Mouse (Mus musculus) kidney, postnatal 4 days (tissue): ENCODE results near the gene BC024978.
A peak's percentile ranks its signal among the peaks of the same experiment; 100 is the strongest.

Experiments
- DNase-seq, 2 experiments: peaks; one replicate each; pipeline ENCODE4 v3.0.0; 2021; ENCODE audit warnings: mixed read lengths in 2 of 2

Gene BC024978

GRCm38 (mm10) chr7:27195681-27196611, at the start of gene BC024978, which contains the start of gene Snrpa:
BC024978 (plus strand) TSS chr7:27195781.
Snrpa (minus strand) TSS chr7:27196271.
- DNase-seq = peak; percentile 95 to 98

- peak; percentile 63 to 74 for DNase-seq
Measured at GRCm38 (mm10) chr7:27153205-27153764, 42.3 kb upstream of the BC024978 start, which contains the start of gene Cyp2t4. Cyp2t4 (plus strand) TSS chr7:27153714.

GRCm38 (mm10) chr7:27156005-27156404, 39.6 kb upstream of the BC024978 start:
- DNase-seq = no peak

GRCm38 (mm10) chr7:27158171-27158570, 37.4 kb upstream of the BC024978 start:
- no peak for DNase-seq

DNA sequence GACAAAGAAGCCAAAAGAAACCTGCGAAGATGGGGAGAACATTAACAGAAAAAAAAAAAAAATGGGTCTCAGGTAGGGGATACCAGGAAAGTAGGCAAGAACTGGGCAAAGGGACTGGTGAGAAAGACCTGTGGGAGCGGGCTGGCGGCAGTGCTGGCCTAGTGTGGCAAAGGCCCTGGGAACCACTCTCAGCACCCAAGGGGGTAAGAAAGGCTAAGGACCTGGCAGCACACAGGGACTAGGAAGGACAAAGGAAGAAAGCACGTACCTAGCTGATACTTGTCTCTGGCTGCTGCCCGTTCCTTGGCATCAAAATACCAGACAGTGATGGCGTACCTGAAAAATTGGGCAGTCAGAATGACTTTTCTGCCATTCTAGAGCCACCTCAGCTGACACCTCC, 36.3 kb upstream of the BC024978 start:
- DNase-seq = no peak

- peak; percentile 92 to 95 for DNase-seq
Measured at GRCm38 (mm10) chr7:27159882-27160281, 35.7 kb upstream of the BC024978 start.

DNA sequence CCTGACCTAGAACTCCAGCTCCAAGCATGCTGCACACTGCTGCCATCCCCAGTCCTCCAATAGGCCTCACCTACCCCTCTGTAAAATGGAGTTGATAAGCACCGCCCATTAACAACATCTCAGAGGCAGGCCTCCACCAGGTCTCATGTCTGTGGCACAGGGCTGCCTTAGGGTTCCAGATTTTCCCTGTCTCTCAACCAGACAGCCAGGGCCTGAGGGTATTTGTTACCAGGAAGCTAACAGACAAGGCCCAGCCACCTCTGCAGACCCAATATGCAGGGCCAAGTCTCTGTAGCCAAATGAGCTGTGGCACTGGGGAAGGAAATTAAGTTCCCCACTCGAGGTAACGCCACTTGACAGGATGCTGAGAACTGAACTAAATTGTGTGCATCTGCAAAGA, 34.7 kb upstream of the BC024978 start:
- no peak for DNase-seq

GRCm38 (mm10) chr7:27161744-27162143, 33.8 kb upstream of the BC024978 start:
- peak in 1 of 2 experiments; percentile 51 for DNase-seq

- DNase-seq = no peak
Measured at GRCm38 (mm10) chr7:27162780-27163449, 32.7 kb upstream of the BC024978 start.

GRCm38 (mm10) chr7:27163450-27163805, 32.2 kb upstream of the BC024978 start:
- DNase-seq = no peak

- peak in 1 of 2 experiments; percentile 49 for DNase-seq
Measured at GRCm38 (mm10) chr7:27164112-27164947, 31.3 kb upstream of the BC024978 start.

DNA sequence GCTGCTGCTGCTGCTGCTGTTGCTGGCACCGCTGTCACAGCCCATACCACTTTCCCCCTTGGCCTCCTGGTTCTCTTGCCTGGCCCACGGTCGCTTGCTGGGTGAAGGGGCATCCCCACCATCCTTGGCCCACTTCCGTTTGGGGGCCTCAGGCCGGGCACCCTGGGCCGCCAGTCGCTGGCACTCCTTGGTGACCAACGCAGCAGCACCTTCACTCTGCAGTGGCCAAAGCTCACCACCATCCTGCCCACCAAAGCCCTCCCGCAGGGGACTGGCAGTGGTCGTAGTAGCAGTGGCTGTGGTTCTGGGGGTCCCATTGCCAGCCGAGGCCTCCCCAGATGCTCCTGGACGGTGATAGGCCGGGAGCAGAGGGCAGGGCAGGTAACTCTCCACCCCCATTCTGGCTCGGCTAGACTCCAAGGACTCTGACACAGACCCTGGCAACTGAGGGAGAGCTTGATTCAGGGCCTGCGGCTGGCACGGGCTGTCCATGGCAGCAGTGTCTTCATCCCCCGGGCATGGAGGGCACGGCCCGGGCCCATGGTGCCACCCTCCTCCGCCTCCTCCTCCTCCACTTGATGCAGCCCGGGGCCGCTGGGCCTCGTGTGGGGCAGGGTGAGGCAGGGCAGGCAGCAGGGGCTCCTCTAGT, 30.4 kb upstream of the BC024978 start:
- peak in 1 of 2 experiments; percentile 46 for DNase-seq

- DNase-seq = no peak
Measured at GRCm38 (mm10) chr7:27165696-27166095, 29.9 kb upstream of the BC024978 start.

- DNase-seq = peak; percentile 91 to 94
Measured at GRCm38 (mm10) chr7:27166229-27166613, 29.4 kb upstream of the BC024978 start.

DNA sequence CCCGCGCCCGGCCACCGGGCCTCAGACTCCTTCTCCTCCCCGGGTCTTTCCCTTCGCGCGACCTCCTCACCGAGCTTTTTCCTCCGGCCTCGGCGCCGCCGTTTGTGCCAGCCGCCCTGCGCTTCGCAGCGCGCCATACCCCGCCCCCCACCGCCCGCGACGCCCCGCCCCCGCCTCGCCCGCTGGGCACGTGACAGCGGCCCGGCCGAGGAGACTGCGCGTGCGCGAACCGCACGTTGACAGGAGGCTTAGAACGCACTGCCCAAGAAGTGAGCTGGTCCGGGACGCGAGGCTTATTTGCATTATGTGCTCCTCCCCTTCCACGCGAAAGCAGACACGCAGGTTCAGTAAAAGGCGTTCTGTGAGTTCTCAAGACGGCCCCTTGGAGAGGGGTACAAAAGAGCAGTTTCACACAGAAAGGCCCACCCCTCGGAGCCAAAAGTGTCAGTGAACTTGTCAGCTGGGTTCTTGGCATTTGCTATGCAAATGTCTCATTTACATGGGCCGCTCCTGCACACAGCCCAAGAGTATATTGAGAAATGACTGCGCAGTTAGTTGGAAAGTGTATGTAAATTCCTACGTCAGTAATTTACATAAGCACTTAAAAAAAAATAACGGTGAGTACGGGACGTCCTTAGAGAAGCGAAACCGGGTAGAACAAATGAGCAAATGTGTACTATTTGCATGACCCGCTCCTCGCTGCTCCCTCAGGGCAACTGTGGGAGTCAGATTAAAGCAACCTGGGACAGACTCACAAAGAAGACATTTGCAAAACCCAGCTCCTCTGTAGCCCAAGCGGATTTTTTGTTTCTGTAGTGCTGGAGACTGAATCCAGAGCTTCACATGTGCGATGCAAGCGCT, 28.7 kb upstream of the BC024978 start, which contains the start of gene Egln2:
Egln2 (minus strand) TSS at position 189 of the 861 bp plus-strand sequence.
- DNase-seq = peak; percentile 97 to 98

DNA sequence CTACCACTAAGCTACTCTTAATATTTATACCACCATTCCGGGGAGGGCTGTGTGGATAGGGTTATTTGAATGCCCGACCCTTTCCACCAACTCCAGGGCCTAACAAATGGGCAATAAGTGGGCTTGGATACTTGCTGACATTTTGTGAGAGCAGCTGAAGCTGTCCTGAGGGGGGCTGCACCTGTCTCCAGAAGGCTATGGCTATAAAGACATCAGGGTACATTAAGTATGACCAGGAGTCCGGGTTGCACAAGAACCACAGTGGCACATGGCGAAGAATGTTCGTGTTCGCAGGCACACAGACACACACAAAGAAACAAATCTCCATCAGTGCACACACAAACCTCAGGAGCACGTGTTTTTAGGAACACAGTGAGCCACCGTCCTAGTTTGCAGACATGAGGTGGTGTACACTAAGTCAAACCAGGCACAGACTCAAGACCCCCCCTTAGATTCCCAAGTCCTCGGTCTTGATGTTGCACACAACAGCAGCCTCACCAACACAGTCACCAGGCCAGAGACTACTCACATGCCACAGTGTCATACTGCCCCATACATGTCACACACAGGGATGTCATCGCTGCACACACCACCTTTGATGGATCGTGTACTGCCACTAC, 28.0 kb upstream of the BC024978 start:
- DNase-seq = no peak

DNA sequence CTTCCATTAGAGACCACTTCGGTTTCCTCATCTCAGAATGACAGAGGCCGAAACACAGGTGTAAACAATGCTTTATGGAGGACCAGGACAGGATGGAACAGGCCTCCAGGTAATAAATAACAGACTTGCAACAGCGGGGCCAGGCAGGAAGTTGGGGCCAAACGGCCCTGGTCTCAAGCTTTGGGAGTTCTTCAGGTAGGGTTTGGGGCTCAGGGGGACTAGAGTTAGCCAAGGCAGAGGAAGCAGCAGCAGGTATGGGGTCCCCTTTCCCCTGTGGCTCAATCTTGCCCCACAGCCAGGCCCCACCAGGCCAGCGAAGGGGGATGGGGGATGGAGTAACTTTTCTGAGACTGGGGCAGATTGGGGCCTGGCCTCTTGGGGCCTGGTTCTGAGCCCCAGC, 27.2 kb upstream of the BC024978 start:
- no peak for DNase-seq

GRCm38 (mm10) chr7:27170981-27171380, 24.6 kb upstream of the BC024978 start:
- no peak for DNase-seq

DNA sequence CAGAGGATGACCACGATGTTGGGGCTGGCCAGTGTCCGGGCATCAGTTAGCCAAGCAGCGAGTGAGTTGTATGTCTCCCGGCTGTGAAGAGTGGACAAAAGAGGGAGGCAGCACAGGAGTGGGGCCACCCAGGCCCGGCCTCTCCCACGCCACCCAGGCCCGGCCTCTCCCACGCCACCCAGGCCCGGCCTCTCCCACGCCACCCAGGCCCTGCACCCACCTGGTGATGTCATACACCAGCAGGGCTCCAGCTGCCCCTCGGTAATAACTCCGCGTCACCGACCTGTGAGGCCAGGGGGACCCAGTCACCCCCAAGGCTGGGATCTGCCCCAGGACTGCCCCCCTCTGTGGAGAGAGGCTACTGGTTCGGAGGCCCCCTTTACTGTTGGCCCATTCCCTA, 21.1 kb upstream of the BC024978 start:
- DNase-seq = no peak

GRCm38 (mm10) chr7:27174896-27175295, 20.7 kb upstream of the BC024978 start:
- DNase-seq = no peak
